Mouse (Mus musculus) embryo, embryonic 10 days (tissue): ENCODE data around the gene Nolc1.
A peak's percentile ranks its signal among the peaks of the same experiment; 100 is the strongest.

ENCODE experiments used
- DNase-seq: peaks from one replicate; pipeline ENCODE4 v3.0.0-alpha.2; 2015; ENCODE audit warnings: low spot score

Nolc1 gene

DNA sequence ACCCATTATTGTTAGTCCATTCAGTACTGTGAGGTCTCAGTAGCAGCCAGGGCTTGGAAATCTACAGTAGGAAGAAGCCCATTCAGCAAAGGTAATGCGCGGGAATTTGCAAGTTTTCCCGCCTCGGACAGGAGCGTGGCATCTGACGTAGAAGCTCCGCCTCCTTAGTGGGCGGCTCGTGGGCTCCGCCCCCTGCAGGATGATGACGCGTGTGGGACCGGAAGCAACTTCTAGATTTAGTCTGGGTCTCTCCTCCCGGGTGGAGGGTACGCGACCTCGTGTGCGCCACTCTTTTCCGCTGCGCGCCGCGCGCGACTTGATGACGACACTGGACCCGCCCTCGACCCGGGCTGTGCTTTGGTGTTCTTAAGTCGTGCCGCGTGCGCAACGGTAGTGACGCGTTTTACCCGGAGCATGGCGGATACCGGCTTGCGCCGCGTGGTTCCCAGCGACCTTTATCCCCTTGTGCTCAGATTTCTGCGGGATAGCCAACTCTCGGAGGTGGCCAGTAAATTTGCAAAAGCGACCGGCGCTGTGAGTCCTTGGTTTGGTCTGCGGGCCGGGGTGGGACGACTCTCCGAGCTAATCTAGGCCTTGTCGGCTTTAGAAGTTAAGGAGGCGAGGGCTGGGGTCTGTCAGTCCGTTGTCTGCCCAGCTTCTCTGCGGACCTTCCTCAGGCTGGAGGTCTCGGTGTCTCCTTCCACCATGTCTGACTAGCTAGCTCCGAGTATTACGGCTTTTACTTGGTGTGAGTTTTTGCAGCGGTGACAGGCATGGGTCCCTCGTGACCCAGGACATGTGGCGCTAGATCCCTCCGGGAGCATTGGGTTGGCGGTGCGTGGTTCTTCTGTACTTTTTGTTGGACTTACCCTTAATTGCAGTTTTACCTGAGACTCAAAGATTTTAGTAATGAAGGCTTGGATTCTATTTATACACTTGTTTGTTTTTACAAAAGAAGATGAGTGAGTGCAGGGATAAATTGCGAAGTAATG lies at the start of gene Nolc1:
Nolc1 (plus strand) TSS at position 248 of the 992 bp plus-strand sequence.
- DNase-seq: peak; percentile 100

DNA sequence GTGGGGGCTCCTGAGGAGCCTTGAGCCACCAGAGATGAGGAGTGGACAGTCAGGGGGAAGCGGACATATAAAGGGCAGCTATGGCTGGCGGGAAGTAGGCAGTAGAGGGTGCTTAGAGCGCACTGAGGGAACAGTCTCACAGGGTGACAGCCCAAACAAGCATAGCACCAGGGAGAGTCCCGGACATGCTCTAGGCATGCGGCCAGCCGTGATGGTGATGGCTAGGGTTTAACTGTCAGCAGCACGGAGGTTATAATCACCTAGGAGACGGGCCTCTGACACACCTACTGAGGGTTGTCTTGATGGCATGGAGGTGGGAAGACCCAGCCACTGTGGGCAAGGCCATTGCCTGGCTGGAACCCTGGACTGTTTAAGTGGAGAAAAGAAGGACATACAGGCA lies 49.1 kb upstream of the Nolc1 start:
- DNase-seq: no peak

DNA sequence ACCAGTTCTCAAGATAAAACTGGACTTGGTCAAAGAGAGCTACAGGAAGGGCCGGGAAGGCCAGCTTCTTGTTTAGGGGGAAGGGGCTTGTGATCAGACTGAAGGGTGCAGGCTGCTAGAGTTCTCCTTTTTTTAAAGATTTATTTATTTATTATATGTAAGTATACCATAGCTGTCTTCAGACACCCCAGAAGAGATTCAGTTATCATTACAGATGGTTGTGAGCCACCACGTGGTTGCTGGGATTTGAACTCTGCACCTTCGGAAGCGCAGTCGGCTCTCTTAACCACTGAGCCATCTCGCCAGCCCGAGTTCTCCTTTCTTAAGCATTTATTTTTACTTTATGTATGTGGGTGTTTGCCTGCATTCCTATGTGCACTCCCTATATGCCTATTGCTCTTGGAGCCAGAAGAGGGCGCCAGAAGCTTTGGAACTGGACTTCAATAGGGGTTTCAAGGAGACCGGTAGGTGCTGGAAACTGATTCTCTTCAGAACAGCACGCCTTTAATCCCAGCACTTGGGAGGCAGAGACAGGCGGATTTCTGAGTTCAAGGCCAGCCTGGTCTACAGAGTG lies 46.8 kb upstream of the Nolc1 start:
- DNase-seq: peak; percentile 41

DNA sequence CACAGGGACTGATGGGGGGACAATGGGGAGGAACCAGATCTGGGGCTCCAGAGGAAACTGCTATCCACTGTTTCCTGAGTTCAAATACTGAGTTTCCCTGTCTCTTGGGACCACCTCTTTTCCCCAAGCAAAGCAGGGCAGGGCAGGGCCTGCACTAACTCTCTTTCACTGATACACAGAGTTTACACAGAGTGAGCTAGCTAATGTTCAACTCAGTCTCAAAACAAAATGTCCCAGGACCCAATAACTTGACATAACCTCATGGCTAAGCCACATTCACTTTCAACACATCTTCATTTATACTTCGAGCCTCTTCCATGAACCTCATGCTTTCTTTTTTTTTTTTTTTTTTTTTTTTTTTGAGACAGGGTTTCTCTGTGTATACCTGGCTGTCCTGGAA lies 46.0 kb upstream of the Nolc1 start:
- no peak for DNase-seq

DNA sequence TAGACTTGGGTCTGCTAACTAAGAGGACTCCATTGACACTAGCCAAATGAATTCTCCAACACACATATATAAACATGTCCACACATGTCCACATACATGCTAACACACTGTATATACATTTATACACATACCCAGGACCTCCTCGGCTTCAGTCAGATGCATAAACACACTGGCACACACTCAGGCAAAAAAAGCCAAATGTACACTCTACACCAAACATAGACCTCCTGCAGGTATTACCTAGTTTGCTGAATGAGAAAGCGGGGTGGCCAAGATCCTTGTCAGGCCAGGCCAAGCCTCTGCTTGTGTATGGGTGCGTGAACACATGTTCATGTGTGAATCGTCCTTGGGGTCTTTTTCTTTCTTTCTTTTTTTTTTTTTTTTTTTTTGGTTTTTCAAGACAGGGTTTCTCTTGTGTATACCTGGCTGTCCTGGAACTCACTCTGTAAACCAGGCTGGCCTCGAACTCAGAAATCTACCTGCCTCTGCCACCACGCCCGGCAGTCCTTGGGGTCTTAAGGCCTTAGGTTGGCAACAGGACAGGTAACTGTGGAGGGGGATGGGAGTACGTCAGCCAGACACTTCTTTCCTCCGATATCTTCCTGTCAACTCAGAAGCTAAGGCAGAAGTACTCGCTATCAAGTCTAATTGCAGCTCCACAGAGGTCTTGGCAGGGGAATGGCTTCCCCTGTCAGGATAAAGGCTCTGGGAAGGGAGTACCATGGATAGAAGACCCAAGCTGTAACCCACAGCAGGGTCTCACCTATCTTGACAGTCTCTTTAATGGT lies 45.3 kb upstream of the Nolc1 start:
- no peak for DNase-seq

DNA sequence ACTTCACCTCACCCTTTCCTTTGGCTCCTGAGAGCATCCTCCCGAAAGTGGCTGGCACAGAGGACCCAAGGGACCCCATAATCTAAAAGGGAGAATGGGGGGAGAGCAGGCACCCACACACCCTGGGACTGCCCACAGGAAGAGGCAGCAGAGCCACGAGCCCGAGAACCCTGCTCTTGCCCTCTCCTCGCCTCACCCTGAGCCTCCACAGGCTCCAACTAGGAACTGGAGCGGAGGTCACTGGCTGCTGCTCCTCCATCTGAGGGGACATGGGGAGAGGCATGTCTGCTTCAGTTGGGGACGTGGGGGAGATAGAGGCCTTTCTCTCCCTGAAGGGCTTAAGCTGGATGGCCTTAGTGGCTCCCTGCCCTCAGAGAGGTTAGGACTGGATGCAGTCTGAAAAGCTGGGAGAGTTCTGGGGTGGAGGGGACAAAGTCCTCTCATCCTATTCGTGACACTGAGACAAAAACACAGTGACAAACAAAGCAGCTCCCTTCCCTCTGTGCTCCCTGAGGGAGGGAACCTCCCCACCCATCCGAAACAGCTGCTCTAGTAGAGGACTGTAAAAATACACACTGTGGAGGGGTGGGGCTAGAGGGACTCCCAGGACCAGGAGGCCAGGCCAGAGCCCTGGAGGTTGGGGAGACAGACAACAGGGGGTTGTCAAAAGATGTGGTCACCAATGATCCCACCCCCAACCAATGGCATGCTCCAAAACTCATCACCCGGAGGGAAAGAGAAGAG lies 43.8 kb upstream of the Nolc1 start:
- DNase-seq: no peak

DNA sequence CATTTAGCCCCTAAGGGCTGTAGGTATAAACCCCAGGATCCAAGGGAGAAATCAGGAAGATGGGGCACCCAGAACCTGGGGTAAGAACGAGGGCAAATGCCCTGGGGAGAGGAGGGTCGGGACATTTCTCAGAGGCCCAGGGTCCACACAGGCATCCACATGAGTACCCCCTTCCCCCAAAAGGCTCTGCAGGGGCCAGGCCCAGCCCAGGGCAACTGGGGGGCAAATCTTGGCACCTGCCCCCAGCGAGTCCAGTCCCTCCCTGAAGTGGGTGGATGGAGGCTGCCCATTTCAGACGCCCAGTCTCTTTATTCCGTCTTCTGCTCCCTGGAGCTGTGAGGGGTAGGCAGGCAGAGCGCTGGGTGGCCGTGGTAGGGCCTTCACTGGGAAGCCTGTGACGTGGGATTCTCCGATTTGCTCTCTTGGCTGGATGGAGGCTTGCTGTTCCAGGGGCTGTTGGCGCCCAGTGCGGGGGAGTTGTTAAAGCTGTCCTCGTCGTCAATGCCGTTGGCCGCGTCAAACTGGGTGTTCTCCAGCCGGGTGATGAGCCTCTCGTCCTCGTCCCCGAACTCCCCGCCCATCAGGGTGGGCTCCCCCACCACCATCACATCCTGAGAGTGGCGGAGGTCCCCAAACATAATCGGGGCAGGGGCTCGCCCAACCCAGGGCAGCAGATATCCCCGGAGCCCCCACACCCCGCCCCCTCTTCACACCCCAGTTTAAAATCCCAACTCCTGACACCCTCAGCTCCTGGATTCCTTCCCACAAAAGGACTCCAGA lies 42.7 kb upstream of the Nolc1 start:
- no peak for DNase-seq

DNA sequence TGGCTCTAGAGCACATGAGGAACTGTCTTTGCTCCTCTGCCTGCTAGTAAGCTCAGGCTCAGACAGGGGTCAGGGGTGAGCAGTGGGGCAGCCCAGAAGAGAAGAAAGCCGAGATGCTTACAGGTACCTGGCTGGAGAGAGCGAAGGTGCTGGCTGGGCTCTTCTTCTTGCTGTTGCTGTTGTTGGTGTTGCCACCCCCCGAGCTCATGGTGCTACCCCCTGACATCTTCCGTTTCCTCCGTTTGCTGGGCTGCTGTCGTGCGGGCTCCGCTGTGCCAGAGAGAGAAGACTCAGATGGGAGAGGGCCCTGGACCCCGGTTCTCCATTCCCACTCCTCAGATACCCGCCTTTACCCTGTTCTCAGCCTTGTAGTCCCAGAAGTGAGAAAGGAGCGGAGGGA lies 41.8 kb upstream of the Nolc1 start:
- DNase-seq: no peak

DNA sequence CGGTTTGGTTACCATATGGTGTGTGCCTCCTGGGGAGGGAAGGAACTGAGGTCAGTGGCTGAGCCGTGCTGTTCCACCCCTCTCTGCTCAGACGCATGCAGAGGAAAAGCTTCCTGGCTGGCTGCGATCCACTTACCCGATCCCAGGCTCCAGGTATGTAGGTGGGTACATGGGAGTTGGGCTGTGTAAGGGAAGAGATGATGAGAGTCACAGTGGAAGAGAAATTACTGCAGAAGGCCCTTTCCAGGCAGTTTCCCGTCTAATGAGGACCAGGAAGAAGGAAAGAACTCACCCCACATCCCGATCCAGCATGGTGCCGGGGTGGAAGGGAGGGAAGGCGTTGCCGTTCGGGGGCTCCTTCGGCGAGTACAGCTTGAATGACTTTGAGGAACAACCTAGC lies 39.7 kb upstream of the Nolc1 start:
- DNase-seq: no peak

DNA sequence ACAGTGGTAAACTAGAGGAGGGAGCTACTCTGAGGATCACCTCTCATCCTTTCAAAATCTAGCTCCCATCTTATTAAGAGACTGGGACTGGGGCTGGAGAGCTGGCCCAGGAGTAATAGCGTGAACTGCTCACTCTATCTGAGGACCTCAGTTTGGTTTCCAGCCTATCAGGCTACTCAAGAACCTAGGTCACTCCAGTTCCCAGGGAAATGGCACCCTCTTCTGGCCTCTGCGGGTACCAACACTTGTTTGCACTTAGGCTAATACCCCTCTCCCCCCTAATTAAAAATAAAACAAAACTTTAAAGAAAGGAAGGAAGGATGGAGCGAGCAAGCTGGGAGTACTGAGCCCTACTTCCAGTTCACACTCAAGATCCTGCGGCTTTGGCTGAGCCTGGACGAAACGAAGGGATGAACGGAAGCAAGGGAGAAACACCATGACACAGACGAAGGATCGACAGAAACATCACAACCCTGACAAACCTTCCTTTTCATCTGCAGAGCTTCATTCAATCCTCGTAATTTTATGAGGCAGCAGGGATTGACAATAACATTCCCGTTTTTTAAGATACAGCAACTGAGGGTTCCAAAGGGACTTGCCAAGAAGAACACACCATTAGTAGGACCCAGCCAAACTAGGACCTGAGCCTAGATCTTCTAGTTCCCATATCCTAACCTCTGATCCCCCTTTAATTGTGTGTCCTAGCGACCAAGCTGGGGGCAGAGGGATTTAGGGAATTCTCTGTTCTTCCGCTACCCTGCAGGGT lies 39.0 kb upstream of the Nolc1 start:
- peak; percentile 43 for DNase-seq

DNA sequence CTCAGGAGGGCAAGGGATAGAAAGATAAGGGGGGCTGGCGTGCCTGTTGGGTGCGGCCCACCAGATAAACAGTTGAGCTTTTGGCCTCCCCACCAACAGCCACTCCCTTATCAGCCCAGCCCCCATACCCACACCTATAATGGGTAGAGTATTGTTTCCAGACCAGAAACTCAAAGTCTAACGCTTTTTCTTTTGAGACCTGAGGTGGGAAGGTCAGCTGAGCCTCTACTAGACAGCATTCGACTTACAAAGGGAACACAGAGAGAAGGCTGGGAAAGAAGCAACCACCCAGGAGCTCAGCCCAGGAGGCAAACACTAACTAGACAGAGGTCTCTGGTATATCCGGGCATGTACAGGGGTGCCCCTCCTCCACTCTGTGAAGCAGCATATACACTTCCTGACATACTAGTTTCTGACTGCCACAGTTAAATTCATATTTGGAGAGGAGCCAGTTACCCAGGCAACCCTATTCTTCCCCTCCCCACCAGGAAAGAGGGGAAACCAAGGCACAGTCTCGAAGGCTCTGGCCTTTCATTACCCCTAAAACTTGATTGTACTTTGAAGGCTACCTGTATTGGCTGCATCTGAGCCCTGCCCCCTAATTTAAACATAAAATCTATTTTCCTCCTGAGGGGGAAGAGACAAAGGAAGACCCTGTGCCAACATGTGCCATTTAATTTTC lies 38.3 kb upstream of the Nolc1 start:
- DNase-seq: no peak

DNA sequence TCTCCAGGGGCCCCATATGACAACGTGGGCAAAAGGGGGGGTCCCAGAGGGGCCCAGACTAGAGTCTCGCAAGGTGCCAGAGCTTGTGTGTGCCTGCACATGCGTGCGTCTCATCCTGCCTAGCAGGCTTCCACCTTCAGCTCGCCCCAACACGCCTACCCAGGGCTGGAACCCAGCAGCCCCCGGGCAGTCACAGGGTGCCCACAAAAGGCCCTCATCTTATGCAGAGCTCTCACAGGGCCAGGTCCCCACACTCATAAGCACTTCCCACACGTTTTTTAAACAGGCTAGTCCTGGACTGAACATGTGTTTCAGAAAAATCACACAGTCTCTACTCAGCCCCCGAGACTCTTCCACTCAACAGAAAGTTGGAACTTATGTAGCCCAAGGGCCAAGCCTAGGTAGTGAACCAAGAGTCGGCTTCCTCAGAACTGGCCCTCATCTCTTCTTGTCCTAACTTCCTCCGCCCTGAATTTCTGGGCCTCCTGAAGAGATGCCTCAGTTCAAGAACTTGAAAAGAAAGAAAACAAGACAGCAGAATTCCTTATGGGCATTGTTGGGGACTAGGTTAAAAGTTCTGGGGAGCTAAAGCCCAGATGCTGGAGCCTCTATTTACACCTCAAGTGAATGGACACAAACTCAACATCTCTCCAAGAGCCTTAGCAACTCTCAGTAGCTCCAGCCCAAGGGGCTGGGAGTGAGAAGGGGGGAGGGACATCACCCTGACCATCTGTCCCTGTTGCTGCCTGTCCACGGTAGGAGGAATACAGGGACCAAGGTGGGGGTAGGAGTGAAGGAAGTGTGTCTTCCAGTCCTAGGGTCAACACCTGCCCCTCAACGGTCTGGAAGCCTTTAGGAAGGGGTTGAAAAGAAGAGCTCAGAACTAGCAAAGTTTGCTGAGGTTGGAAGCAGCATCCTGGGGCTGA lies 37.5 kb upstream of the Nolc1 start:
- DNase-seq: no peak

DNA sequence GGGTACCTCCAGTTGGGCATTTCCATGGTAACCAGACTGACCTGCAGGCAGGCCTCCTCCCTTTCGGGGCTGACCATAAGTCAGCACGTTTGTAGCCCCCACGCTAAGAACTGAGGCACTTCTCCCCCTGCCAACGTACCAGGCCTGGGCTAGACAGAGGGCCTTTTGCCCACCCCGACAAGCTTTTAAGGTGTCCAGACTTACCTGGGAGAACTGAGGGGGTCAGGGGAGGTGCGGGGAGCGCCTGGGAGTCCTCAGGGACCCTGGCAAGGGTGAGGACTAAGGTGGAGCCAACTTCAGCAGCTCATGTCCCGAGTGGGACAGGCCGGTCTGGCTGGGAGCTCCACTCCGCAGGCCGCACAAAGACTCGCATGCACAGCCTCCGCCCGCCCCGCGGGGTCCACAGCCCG lies 36.8 kb upstream of the Nolc1 start:
- DNase-seq: peak; percentile 47

DNA sequence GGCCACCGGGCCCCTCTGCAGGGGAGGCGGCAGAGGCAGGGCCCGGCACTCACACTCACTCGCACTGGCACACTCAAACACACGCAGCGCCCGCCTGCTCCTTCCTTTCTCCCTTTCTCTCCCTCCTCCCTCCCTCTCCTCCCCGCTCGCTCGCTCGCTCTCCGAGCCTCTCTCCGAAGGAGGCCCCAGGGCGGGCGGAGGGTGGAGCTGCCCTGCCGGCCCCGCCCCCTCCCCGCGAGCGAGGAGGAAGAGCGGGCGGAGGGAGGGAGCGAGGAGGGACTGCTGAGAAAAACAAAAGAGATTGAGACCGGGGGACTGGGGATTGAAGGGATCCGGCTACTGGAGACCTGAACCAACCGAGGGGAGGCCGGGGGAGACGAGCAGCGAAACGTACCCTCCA lies 36.2 kb upstream of the Nolc1 start:
- DNase-seq: peak; percentile 94

DNA sequence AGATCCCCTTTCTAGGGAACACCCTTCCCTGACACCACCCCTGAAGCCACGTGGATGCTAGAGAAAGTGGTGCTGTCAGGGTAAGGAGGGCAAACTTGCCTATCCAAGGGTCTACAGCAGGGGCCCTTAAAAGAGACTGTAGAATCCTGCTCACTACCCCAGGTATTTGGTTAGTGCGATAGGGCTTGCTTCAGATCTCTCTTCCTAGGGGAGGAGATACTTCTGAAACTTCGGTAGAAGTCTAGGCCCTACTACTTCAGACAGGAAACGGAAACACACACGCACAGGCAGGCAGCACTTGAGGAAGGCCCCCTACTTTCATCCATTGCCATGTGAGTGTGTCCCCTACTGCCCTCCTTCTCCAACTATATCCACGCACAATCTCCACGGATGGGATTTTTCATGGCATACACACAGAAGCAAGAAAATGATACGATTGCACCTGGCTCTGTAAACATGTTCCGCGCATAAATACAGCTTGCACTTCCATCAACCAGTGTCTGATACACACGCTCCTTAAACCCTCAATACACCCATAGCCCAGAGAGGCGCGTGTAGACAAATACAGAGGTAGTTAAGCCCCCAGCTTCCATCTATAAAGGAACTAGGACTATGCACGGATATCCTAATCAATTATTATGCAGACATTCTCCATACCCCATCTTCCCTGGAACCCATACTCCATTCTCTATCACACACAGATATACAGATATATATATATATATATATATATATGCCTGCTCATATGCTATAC lies 35.3 kb upstream of the Nolc1 start:
- DNase-seq: no peak

DNA sequence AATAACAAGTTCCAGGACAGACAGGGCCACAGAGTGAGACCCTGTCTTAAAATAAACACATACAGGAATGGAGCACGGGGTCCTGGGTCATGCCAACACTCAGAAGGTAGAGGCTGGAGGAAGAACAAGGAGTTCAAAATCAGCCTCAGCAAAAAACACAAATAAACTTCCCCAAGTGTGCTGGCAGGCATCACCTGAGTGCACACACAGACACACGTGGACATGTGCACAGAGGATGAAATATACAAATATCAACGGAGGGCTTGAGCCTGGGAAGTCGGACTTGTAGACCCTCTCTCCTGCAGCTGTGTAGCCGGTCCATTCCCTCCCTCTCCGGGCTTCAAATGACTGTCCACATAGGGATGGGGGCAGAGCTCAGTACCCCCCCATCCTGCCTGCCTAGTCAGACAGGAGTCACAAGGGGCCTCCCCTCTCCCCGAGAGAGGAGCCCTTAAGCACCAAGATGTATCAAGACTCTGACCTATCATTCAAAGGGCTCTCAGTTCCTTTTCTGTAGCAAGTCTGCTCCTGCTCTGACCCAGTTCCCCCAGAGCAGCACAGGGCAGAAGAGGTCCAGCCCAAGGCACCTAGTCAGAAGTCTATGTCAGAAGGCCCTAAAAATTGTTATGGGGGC lies 34.2 kb upstream of the Nolc1 start:
- no peak for DNase-seq

DNA sequence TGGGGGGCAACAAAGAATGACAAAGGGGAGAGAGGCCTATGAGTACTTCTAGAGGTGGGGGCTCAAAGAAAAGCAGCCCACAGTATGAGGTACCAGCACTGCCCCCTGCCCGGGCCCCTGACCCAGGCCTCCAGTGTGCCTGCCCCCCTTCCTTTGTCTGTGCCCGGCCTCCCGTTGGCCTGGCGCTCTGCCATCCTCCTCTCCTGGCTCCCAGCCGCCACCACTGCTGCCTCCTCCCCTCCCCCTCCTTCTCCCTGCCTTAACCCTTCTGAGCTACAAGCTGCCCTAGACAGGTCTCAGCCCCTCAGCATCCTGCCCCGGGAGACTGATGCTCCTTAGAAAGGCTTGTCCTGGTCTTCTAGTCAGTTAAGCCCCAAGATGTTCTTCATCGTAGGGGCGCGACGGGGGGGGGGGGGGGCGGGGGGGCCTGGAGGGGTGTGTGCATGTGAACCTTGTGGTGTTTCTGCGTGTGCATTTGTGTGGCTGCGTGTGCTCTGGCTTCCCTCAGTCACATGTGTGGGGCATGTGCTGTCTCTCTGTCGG lies 33.7 kb upstream of the Nolc1 start:
- DNase-seq: peak; percentile 82
